Mouse (Mus musculus) spleen, postnatal 0 days (tissue): ENCODE measurements around the gene Lrrc56. TPM values are rescaled to one million over a fixed set of nuclear protein-coding genes. Genes with fewer than 3 reads are reported as not detected.

Experiments used
- microRNA counts: library from miRNA; unstranded; fragments of <30 nt; microRNA quantifications from one replicate; lab custom pipeline; 2015
- polyA plus RNA-seq: library from polyadenylated mRNA; unstranded; fragments of >200 nt; fragmentation: Nextera tagmentation; extraction: Ambion mirVana; gene quantifications from 2 replicates; pipeline ENCODE4 v1.2.1, GENCODE M21; 2015

The Lrrc56 gene
- 4.3 and 4.7 TPM in 2 replicates for polyA plus RNA-seq

GRCm38 (mm10) chr7:141193948-141194347, at the start of gene Lrrc56, which contains the start of gene Hras:
TSS of gene Lrrc56 (plus strand) at chr7:141194157.
TSS of gene Hras (minus strand) at chr7:141194005.

GRCm38 (mm10) chr7:141172116-141173006, 21.6 kb upstream of the Lrrc56 start, which contains the start of gene Rnh1:
TSS of gene Rnh1 (minus strand) at chr7:141172857.

GRCm38 (mm10) chr7:141213605-141214235, 19.8 kb downstream of the Lrrc56 start, which contains the start of gene Lmntd2:
TSS of gene Lmntd2 (minus strand) at chr7:141214080.

GRCm38 (mm10) chr7:141215101-141215879, 21.3 kb downstream of the Lrrc56 start, which contains the start of gene Rassf7:
TSS of gene Rassf7 (plus strand) at chr7:141215860.

GRCm38 (mm10) chr7:141228279-141229067, 34.5 kb downstream of the Lrrc56 start, which contains the start of gene Phrf1:
TSS of gene Phrf1 (plus strand) at chr7:141228784.

MicroRNAs within 50 kb of the gene (microRNA counts, 519-probe panel; counts per million panel counts)
- microRNA mmu-miR-210 (lab: Ali Mortazavi, UCI): 6,251 counts per million, percentile 53 among the panel's probes with 10 or more counts

Other genes with a start within 250 kb of the Lrrc56 start
- 0.97 and 1.4 TPM in 2 replicates for gene Ifitm5, start 243.9 kb upstream of the Lrrc56 start, polyA plus RNA-seq
- 0.40 TPM in 1 of 2 replicates, not detected in the other for gene Gm45717, start 238.2 kb upstream of the Lrrc56 start, polyA plus RNA-seq
- gene Ifitm2, start 238.2 kb upstream of the Lrrc56 start, polyA plus RNA-seq: 630 and 797 TPM in 2 replicates
- gene Ifitm1, start 226.9 kb upstream of the Lrrc56 start, polyA plus RNA-seq: 143 and 182 TPM in 2 replicates
- 384 and 520 TPM in 2 replicates for gene Ifitm3, start 183.4 kb upstream of the Lrrc56 start, polyA plus RNA-seq
- 94.2 and 145 TPM in 2 replicates for gene Ifitm6, start 176.2 kb upstream of the Lrrc56 start, polyA plus RNA-seq
- not detected in 2 replicates for gene Gm17387, start 165.0 kb upstream of the Lrrc56 start, polyA plus RNA-seq
- 0.29 and 0.49 TPM in 2 replicates for gene B4galnt4, start 133.1 kb upstream of the Lrrc56 start, polyA plus RNA-seq
- 2.2 and 3.6 TPM in 2 replicates for gene Pkp3, start 115.9 kb upstream of the Lrrc56 start, polyA plus RNA-seq
- gene Sigirr, start 93.6 kb upstream of the Lrrc56 start, polyA plus RNA-seq: 8.6 and 9.9 TPM in 2 replicates
- gene Ano9, start 76.4 kb upstream of the Lrrc56 start, polyA plus RNA-seq: 0.29 and 0.60 TPM in 2 replicates
- gene Ptdss2, start 71.8 kb upstream of the Lrrc56 start, polyA plus RNA-seq: 137 and 167 TPM in 2 replicates
- 61.3 and 72.7 TPM in 2 replicates for gene Rnh1, start 21.3 kb upstream of the Lrrc56 start, polyA plus RNA-seq
- 62.2 and 63.7 TPM in 2 replicates for gene Hras, start 152 bp upstream of the Lrrc56 start, polyA plus RNA-seq
- 0.22 and 0.33 TPM in 2 replicates for gene Lmntd2, start 19.9 kb downstream of the Lrrc56 start, polyA plus RNA-seq
- gene Rassf7, start 21.7 kb downstream of the Lrrc56 start, polyA plus RNA-seq: 9.9 and 12.2 TPM in 2 replicates
- 32.7 and 37.2 TPM in 2 replicates for gene Phrf1, start 34.6 kb downstream of the Lrrc56 start, polyA plus RNA-seq
- 32.5 and 46.0 TPM in 2 replicates for gene Irf7, start 72.3 kb downstream of the Lrrc56 start, polyA plus RNA-seq
- gene Cdhr5, start 82.6 kb downstream of the Lrrc56 start, polyA plus RNA-seq: 0.07 and 0.11 TPM in 2 replicates
- gene Sct, start 85.0 kb downstream of the Lrrc56 start, polyA plus RNA-seq: 10.2 and 15.9 TPM in 2 replicates
- 0.10 and 0.55 TPM in 2 replicates for gene Drd4, start 97.8 kb downstream of the Lrrc56 start, polyA plus RNA-seq
- gene Deaf1, start 133.5 kb downstream of the Lrrc56 start, polyA plus RNA-seq: 26.7 and 31.4 TPM in 2 replicates
- gene Tmem80, start 133.6 kb downstream of the Lrrc56 start, polyA plus RNA-seq: 25.3 and 26.4 TPM in 2 replicates
- gene Eps8l2, start 144.7 kb downstream of the Lrrc56 start, polyA plus RNA-seq: 1.6 and 2.0 TPM in 2 replicates
- 532 and 557 TPM in 2 replicates for gene Taldo1, start 198.0 kb downstream of the Lrrc56 start, polyA plus RNA-seq
- gene Gatd1, start 220.0 kb downstream of the Lrrc56 start, polyA plus RNA-seq: 27.9 and 38.0 TPM in 2 replicates
- 0.17 TPM in 1 of 2 replicates, not detected in the other for gene Cend1, start 235.3 kb downstream of the Lrrc56 start, polyA plus RNA-seq
- gene Slc25a22, start 243.7 kb downstream of the Lrrc56 start, polyA plus RNA-seq: 9.6 and 12.0 TPM in 2 replicates
- 11.9 and 14.1 TPM in 2 replicates for gene Pidd1, start 249.9 kb downstream of the Lrrc56 start, polyA plus RNA-seq